Mouse (Mus musculus) layer of hippocampus, adult 9-11 months (tissue): ENCODE data around the gene Ndrg3.
A peak's percentile ranks its signal among the peaks of the same experiment; 100 is the strongest.

Experiments used
- DNase-seq: peaks from one replicate; pipeline ENCODE4 v3.0.0; 2022

The Ndrg3 gene

DNA sequence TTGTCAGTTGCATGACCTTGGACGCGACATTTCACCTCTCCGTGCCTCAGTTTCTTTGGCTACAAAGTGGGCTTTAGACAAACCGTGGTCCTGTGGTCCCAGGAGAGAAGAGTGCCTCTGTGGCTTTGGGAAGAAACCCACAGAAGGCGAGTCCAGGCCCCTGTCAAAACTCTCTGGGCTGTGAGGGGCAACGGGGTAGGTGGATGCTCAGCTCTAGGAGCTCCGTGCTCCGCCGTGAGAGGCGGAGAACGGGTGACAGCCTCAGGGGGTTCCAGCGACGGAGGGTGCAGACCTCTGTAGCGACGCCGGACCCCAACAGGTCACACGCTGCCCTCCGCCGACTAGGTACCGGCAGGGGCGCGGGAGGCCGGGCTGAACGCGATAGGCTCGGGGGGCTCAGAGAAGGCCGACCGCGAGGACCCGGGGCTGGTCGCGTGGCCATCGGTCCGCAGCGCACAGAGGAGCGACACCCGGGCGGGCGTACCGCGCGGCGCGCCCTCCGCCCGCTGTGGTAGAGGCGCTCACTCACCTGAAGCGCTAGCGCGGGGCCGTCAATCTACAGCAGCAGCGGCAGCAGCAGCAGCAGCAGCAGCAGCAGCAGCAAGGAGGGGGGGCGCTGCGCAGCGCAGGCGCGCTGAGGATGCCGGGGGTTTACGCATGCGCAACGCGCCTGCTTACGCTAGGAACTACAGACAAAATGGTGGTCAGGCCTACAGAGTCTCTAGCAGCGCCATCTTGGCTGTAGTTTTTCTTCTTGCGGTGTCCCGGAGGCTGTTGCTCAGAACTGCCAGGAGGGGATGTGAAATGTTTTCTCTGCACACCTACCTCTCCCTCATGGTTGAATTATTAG, at the start of gene Ndrg3:
Gene Ndrg3, minus strand, starts transcription at position 587 of the 850 bp plus-strand sequence.
- peak; percentile 98 for DNase-seq

DNA sequence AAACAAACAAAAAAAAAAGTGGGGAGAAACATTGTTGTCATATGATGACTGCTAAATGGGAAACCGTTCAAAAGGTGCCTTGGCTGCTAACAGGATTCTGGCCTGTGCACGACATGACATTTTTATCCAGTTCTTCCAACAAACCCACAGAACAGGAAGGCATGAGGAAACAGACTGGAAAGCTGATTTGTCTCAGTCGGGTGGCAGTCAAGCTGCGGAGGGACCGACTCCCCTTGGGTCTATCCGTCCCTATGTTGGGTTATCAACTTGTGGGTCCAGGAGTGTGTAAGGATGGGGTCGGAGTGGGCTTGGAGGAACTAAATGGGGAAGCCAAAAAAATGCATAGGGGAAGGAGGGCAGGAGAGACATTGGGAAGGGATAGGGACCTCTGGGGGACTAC, 49.6 kb upstream of the Ndrg3 start:
- DNase-seq: no peak

DNA sequence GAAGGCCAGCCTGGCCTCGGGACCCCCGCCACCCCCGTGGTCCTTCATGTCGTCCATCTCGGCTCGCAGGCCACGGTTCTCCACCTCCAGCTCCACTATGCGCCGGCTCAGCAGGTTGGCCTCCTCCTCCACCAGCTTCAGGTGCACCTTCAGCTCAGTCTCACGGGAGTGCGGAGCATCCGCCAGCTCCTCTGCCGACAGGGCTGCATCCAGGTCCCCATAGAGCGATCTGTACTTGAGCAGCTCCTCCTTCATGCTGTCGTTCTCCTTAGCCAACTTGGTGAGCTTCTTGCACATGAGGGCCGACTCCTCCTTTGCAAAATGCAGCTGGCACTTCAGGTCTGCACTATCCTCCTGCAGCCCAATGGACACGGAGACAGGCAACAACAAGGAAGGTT, 48.8 kb upstream of the Ndrg3 start:
- no peak for DNase-seq

DNA sequence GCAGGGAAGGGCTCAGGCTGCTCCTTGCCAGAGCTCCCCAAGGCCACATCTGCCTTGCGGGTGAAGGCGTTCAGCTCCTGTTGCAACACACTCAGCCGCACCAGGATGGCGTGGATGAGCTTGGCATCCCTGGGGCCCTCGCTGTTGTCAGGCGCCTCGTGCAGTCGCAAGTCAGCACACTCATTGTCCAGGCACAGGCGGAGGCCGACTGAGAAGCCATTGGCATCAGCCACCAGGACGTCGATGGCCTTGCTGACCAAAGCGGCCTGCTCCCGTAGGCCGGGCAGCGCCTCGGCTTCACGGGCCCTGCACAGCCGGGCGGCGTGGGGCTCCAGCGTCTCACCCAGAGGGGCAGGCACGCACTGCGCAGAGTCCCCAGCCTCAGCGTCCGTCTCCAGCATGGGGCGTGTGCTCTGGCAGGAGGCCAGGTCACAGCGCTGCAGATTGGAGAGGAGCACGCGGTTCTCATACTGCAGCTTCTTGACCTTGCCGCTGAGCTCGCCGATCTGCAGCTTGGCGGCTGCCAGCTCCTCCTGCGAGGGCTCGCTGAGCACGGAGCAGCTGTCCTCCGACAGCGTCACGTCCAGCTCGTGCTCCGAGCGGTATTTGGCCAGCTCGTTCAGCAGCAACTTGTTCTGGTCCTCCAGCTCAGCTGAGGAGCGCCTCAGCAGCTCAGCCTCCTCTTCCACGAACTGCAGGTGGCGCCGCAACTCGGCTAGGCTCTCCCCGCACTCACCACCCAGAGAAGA, 48.2 kb upstream of the Ndrg3 start:
- DNase-seq: no peak

DNA sequence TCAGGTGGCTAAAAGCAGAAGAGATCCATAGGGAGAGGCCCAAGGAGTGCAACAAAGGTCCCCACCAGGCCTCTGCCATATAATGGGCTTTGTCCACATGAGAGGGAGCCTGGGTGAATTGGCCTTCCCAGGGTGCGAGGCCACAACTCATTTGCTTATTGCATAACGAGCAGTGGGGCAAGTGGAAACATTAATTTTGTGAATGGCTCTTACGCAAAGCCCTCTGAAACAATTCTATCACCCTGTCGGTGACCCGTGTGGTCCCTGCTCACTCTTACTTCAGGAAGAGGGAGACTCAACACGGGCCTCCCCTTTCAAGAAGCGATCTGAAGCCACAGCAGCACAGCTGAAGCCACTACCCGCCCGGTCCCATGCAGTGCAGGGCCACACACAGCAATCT, 45.4 kb upstream of the Ndrg3 start:
- no peak for DNase-seq

DNA sequence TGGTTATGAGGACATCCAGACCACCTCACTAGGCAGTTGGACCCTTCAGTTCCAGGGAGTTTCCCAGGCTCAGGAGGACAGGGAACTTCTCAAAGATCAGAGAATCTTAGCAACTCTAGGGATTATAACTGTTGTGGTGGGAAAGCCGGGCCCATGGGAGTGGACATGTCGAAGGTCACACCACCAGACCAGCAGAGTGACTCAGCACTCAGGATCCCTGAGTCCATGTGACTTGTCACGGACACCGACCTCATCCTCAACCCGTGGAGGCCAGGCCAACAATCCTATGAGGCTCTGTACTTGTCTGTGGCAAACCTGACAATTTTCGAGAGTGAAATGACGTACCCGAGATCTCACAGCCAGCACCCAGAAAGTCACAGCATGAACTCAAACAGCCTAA, 44.5 kb upstream of the Ndrg3 start:
- DNase-seq: no peak

DNA sequence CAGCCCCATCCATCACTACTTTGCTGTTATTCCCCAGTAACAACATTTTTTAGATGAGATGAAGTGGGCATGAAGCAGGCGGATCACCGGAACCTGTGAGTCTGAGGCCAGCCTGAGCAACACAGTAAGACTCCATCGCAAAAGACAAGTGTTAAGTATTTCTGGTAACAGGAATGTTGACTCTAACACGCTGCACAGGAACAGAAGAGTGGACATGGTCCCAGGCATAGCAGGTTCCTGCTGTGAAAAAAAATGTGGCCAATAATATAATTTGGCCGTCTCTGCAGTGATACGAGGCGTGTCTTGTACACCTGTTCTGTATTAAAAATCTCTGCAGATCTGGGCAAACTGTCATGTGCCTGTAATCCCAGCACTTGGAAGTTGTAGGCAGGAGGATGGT, 43.5 kb upstream of the Ndrg3 start:
- DNase-seq: no peak

DNA sequence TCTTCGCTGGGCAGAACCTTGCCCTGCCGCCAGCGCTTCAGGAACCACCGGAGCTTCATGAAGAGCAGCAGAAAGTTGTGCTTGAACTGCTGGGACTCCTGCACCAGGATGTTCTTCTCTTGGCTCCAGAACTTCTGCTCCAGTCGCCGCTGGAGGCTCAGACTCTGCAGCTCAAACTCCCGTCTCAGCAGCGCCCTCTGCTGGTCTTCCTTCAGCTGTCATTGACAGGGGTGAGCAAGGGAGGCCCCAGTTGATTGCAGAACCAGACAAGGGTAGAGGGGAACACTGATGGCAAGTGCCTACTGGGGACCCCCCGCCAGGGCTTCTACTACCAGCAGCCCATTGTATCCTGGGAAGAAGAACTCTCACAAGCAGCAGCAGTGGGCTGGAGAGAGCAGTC, 38.9 kb upstream of the Ndrg3 start:
- DNase-seq: peak; percentile 83

DNA sequence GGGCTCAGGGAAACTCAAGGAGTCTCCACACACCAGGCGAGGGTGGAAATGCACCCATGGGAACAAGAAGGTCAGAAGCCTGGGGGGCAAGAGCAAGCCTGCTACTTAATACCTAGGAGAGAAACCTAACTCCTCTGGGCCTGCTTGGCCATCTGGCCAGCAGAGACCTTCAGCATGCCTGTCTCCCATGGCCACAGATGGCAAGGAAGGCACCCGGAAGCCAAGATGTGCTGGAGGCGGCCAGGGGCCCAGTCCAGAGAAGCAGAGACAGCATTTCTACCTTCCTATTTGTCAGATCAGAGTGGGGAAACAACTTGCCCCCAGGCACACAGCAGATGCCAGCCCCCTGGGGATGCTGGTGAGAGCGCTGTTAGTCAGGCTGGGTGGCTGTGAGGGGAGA, 36.4 kb upstream of the Ndrg3 start:
- no peak for DNase-seq

DNA sequence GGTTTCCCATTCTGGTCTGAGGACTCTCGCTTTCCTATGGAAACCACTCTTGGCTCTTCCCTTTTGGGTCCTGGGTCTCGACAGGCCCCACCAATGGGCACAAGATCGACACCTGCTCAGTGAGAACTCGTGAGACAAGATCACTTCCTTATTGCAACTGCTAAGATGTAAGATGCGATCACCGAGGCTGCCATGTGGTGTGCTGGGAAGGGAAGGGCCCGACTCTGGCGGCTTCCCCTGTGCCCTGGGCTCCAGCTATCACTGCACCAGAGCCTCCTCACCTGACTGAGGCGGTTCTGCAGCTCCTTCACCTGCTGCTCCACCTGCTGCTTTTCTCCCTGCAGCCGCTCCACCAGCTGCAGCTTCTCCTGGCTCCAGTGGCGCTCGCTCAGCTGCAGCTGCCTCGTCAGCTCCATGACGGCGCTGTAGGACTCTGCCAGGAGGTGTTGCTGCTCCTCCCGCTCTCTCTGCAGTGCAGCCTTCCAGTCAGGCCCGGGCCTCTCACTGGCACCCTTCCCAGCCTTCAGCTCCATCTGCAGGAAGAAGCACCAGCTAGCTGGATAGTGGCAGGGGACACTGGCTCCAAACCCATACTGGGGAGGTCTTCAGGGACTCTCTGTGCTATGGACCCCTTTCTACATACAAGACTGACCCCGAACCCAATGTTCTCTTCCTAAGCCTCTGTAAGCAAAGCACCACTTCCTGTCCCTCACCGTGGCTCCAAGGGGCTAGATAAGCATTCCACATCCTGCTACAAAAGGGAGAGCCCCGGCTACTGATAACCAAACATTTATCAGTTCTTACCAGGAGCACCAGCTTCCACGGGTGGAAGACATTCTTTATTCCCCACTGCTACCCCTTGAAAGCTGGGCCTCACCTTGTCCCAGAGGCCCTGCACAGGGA, 35.5 kb upstream of the Ndrg3 start:
- peak; percentile 82 for DNase-seq

DNA sequence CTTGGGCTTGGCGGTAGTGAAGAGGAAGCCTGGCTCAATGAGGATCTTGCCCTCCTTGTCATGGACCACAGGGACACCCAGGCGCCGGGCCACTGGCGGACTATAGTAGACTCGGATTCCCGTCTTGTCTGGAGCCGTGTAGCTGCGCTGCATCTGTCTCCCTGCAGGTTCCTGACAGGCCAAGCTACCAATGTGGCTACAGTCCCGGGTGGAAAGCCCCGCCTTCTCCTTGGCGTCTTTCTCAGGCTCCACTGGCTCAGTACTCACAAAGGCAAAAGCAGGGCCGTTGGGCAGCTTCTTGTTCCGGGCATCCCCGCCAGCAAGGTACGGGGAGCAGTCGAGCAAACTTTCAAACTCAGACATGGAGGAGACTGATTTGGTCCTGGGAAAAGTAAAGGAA, 29.3 kb upstream of the Ndrg3 start:
- no peak for DNase-seq

DNA sequence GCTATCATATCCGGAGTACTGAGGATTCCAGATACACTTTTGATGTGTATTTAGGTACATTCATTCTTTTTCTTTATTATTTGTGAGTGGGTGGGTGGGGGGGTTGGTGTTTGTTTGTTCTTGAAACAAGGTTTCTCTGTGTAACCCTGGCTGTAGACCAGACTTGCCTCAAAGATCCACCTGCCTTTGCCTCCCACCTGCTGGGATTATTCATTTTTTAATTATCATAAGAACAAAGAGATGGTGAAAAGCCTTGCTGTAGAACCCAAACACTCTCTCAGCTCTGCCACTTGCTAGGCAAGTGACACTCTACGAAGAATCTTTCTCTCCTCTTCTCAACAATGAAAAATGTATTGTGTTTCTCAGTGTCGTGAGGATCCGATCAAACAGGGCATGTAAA, 27.4 kb upstream of the Ndrg3 start:
- DNase-seq: no peak

DNA sequence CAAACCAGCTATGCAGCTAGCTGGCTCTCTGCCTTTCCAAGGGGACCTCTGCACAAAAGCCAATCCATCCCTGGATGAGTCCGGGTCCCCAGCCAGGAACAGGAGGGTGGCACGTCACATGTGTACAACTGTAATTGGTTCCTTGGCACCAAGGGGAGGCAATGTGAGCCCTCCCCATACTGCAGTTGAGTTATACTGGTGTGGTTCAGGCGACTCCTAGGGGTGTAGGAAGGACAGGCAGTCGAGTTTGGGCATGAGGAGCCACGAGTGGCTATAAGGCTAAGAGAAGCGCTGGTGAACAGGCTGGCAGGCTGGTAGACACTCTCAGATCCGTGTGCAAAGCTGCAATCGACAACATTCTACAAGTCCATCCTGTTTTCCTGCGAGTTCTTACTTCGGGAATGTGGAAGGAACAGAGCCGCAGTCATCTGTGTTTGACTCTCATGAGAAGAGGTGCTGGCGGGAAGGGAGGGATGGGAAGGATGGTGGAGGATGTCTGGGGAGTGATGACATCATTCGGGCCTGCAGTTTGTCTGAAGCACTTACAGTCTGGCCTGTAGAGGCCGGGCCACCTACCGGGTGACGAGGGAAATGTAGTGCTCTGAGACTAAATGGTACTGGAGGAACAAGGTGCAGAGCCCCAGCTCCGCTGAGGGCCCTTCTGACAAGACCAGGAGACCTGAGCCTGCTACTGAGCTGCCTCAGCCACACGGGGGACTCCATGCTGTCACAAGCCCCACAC, 24.8 kb upstream of the Ndrg3 start:
- no peak for DNase-seq

DNA sequence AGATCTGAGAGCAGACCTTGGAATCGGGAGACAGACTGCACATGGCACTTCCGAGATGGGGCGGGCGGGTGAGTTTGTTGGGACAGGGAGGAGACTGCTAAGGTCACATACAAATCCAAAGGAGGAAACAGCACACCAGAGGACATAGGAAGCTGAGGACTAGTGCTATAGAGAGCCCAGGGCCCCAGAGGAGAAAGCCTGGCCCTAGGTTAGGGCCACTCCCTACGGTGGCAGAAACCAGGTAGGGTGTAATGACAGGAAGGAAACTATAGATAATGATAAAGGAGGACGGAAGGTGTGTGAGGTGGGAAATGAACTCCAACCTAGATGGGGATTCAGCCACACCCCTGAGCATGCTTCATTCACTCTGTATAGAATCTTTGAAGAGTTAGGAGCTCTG, 20.5 kb upstream of the Ndrg3 start:
- DNase-seq: no peak

DNA sequence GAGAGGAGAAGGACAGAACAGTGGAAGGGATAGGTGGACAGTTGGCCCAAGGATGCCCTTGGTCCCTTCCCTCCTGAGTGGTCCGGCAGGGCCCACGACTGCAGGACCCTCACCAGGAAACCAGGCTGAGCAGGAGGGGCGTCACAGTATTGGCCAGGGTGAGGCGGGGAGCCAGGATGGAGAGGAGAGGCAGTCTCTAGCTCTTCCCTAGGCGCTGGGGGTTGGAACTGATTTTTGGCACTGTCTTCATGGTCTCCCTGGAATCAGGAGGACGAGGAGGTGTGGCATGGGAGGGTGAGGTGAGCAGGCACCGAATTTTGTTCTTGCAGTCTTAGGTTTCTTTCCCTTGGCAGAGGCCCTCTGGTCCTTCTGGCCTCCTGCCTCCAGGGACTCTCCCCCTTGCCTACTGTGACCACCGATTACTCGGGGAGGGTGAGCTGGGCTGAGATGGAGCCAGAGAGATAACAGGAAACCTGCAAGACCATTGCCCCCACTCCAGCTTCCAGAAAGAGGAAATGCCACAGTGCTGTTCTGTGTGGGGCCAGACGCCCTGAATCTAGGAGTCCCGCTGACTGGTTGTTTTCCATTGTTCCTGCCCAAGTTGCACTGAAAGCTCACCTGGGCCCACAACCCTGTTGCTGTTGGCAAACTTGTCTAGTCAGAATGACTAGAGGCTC, 18.9 kb upstream of the Ndrg3 start:
- DNase-seq: no peak

DNA sequence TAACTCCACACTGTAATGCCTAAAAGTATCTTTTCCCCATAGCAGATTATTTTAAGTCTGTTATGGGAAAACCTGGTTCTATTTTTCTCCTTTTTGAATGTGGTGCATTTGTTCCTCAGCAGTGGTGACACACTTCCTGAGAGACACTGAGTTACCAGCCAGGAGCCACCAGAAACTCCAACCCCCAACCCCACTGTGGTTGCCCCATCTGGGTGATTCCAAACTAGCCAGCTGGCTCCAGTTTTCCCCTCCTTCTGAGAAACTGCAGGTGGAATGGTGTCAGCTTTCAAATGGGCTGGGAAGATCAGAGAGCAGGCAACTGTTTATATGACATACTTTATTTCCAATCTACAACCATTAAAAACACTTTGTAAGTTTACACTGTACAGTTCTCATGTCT, 18.3 kb upstream of the Ndrg3 start:
- no peak for DNase-seq

DNA sequence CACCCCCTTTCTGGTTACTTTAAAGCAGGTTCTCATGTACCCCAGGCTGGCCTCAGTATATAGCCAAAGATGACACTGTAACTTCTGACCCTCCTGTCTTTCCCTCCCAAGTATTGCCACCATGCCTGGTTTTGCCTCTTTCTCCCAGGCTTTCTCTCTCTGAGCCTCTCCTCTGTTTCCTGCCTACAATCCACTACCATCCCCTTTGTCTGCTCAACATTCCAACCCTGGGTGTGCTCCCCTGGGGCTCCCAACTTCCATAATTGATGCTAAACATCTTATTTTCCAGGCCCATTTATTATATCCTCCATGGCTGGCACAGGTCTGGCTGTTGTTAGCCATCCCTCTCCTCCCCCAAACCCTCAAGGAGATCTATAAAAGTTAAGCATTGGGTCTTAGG, 16.7 kb upstream of the Ndrg3 start:
- DNase-seq: no peak

DNA sequence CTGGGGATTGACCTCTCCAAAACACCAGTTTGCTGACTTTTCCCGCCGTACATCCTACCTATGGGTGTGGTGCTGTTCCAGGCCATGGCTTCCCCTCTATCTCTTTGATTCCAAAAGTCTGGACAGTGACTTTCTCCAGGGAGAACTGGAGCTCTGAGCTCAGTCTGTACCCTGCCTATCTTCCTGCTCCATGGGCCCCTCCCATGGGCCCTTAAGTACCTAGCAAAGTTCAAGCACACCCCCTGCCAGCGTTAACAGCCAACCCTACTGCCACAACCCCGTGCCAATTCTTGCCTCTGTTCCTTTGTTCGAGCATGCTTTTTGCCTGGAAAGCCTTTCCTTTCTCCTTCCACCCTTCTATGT, 15.4 kb upstream of the Ndrg3 start:
- DNase-seq: no peak

DNA sequence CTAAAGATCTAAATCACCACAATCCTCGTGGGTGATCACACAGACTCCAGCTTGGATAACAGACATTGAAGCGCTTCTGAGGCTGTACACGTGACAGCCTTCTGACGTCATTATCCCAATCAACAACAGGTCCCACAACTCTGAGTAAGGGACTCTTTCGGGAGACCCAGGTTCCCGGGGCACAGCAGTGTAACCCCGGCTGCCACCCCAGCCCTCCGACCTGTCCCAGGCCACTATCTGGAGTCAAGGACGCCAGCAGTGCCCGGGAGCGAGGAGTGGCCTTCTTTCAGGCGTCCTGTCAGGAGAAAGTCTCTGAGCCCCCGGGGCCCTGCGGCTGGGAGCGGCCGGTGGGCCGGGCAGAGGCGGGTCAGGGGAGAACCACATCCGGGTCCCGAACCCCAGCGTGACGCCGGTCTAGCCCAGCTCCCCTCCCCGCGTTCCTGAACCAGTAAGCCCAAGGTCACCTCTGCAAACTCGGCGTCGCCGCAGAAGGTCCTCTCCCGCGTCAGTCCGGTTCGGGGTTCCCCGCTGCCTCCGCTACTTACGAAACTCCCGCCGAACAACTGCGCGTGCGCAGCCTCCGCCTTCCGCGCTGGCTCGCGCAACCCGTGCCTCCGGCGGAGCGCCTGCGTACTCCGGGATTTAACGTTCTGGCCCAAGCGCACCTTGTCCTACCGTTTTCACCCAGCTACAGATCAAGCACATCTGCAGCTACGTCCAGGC, 14.8 kb upstream of the Ndrg3 start, which contains the start of gene Dsn1:
Gene Dsn1, minus strand, starts transcription at position 644 of the 723 bp plus-strand sequence.
- peak; percentile 71 for DNase-seq

DNA sequence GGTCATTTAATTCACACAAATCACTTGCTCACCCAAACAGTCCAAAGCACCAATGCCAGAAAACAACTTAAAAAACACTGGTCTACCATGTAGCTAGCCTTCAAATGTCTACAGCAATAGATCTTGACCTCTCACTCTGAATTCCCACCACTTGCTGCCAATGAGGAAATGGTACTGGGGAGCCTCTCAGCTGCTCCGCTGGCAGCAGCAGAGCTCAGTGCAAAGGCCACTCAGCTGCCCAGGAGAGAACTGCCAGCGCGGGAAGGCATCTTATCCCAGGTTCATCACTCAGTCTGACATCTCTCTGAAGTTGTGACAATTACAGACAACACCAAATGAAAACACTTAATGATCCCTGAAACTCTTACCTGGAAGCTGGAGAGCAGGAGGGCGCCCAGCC, 10.5 kb upstream of the Ndrg3 start:
- no peak for DNase-seq

DNA sequence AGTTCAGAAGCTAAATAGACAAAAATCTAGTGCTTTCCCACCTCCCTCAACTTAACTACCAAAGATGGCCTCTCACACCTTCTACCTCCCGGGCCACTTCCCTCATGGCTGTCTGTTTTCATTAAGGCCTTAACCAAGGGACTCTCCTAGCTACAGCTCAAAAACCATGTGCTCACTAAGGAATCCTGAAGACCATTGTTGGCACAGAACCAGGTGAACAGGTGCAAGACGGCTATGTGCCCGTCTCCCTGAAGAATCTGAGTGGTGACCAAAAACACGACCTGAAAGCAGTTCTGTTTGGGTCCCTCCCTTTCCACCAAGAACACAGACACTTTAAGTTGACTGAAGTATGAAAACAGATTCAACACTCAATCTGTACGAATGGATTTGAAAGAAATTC, 6.4 kb upstream of the Ndrg3 start:
- DNase-seq: no peak
